Mouse (Mus musculus) stomach, postnatal 0 days (tissue): ENCODE results near the gene Susd4.

Experiments used
- CTCF ChIP-seq: IDR thresholded peaks from 2 replicates; pipeline ENCODE4 v1.5.1; 2016; ENCODE audit warnings: antibody characterized with exemption, low read depth, mild to moderate bottlenecking, moderate library complexity
- EP300 ChIP-seq: optimal IDR thresholded peaks from 2 replicates; pipeline ENCODE3; 2016; ENCODE audit warnings: antibody characterized with exemption

GRCm38 (mm10) chr1:182764541-182765281, 1.1 kb downstream of the Susd4 start:
- TF ChIP-seq CTCF: no peak
- TF ChIP-seq EP300: no peak
